Comparison of ENCODE assay signal across 8 mouse cellular contexts in the genomic region with DNA sequence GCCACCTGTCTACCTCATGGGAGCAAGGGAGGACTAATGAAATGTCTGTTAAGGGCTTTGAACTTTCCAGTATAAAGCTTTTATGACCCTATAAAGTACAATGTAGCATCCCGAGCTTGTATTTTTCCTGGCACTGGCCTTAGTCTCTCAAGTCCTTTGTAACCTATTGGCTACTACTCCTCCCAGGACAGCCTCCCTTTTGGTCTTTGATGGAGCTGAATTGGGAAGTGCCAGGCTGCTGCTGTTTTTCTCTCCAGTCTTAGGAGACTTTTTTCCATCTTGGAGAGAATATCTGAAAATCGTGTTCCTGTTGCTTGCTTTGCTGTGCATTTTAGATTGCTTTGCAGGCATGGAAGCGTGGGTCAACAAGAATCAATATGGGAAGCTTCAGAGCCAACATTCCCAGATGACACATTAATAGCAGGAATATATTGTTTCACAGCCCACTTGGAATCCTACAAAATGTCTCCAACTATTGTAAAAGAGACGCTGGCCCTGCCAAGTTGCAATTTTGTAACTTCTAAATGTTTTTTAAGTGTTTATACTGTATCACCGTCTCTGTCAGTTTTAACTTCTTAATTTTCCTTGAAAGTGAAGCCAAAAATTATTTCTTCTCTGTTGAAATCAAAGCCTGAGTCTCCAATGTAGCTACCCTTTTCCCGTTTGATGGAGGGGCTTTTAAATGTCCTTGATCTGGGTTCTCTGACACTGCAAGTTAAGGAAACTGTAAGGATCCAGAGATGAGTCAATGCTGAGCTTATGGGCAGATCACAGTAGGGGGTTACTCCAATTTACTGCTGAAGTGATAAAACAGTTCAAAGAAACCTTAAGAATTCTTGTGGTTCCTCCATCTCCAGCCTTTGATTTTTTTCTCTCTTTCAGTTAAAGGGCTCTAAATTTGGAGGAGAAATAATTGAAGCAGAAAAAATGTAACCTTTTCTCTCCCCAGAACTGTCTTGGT.
DNase-seq lines count a peak whose midpoint lies in the region.
"Had no signal": no experiment of that assay in that cellular context is flagged by ENCODE, and none has a peak within 500 bp of the region (broad histone marks: within the 10 kb centered on the region; RNA-seq: fewer than 3 reads in every experiment).

No protein-coding gene starts in this region.

- intact Hi-C loops in left cerebral cortex, postnatal 25 days (cut with DNase I): no loop called here

- DNase-seq in layer of hippocampus, adult 9-11 months: peak; percentile 4
- DNase-seq in layer of hippocampus, adult 11-12 months (ENCODE audit: low spot score): no peak
- DNase-seq in kidney, adult 9 months: peak; percentile 14
- peak; percentile 30 for DNase-seq in kidney, postnatal 10 days
- DNase-seq in lung, postnatal 36 days: peak; percentile 38
- DNase-seq in left cerebral cortex, postnatal 25 days (ENCODE audit: low spot score in 2 of 2): no peak
- DNase-seq in right cerebral cortex, postnatal 10 days (ENCODE audit: low spot score in 2 of 2): no peak
- DNase-seq: left cerebral cortex, postnatal 4 days had no signal

Comparison
In these comparisons a context has a peak if more than half of its experiments do, and no peak if none do; other contexts are left out.
1. DNase-seq: peak in layer of hippocampus, adult 9-11 months (single experiment), kidney, adult 9 months (single experiment), kidney, postnatal 10 days (single experiment) and lung, postnatal 36 days (single experiment); none in layer of hippocampus, adult 11-12 months (single experiment), left cerebral cortex, postnatal 25 days (0 of 2) and right cerebral cortex, postnatal 10 days (0 of 2).